Mouse (Mus musculus) hindbrain, embryonic 15.5 days (tissue): ENCODE data around the gene Spata2. TPM values are rescaled to one million over a fixed set of nuclear protein-coding genes. Genes with fewer than 3 reads are reported as not detected.

Source experiments
- ATAC-seq: fragments of 200-750 bp; cut with Nextera tagmentation; 2 replicates; pipeline ENCODE4 v1.8.0; 2017; ENCODE audit warnings: low read depth, moderate number of reproducible peaks, moderate TSS enrichment; ENCODE audit not compliant: low FRiP score
- H3K27ac ChIP-seq: fragments of 300-500 bp; sonication (generic); replicated peaks from 2 replicates; pipeline ENCODE4 v1.5.1; 2015; ENCODE audit warnings: mild to moderate bottlenecking, inconsistent platforms
- H3K27me3 ChIP-seq: fragments of 300-500 bp; sonication (generic); 2 replicates; pipeline ENCODE4 v1.6.1; 2015; ENCODE audit warnings: control low read depth, inconsistent platforms
- H3K36me3 ChIP-seq: fragments of 300-500 bp; sonication (generic); 2 replicates; pipeline ENCODE4 v1.6.1; 2015; ENCODE audit warnings: control low read depth, inconsistent platforms
- H3K4me1 ChIP-seq: fragments of 300-500 bp; sonication (generic); replicated peaks from 2 replicates; pipeline ENCODE4 v1.6.1; 2015; ENCODE audit warnings: control low read depth, inconsistent platforms
- H3K4me2 ChIP-seq: fragments of 300-500 bp; sonication (generic); 2 replicates; pipeline ENCODE4 v1.6.1; 2015; ENCODE audit warnings: moderate library complexity, mild to moderate bottlenecking, inconsistent platforms
- H3K4me3 ChIP-seq: fragments of 300-500 bp; sonication (generic); 2 replicates; pipeline ENCODE4 v1.5.1; 2015; ENCODE audit warnings: mild to moderate bottlenecking, inconsistent platforms
- H3K9ac ChIP-seq: fragments of 300-500 bp; sonication (generic); 2 replicates; pipeline ENCODE4 v1.6.1; 2015; ENCODE audit warnings: inconsistent platforms
- H3K9me3 ChIP-seq: fragments of 300-500 bp; sonication (generic); 2 replicates; pipeline ENCODE4 v1.6.1; 2016; ENCODE audit warnings: control low read depth, inconsistent platforms
- WGBS: fragments of 180-500 bp; shearing (Covaris S2); methylation state at CpG from one replicate; pipeline ENCODE4 v1.1.7; 2015; 5-methylcytosine and 5-hydroxymethylcytosine counted together
- polyA plus RNA-seq: library from polyadenylated mRNA; unstranded; fragments of >200 nt; fragmentation: Nextera tagmentation; extraction: Ambion mirVana; gene quantifications from 2 replicates; pipeline ENCODE4 v1.2.1, GENCODE M21; 2015

Gene Spata2
- polyA plus RNA-seq, 1 experiment from 2014 or later = 33.4 TPM

DNA sequence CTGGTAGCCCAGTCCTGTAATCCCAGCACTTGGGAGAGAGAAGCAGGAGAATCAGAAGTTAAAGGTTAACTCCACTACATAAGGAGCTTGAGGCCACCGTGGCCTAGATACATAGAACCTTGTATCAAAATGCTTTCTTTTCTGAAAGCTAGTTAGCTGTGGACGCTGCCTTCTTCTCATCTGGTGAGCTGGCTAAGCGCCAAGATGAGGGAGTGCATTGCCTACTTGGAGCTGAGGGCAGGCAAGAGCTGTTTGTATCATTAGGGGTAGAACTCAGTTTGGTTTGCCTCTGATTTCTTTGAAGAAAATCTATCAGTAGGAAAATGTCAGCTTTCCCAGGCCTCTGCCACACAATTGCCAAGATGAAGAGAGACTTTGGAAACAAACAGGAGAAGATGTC lies 38.9 kb downstream of the Spata2 start:
- peaks cover 14% of the 10 kb centered on the region; the same call in 1 of the 2 replicates for H3K36me3 ChIP-seq
- H3K27me3 ChIP-seq = no peaks in the 10 kb centered on the region
- ATAC-seq = no peak
- no peaks in the 10 kb centered on the region for H3K4me1 ChIP-seq
- no peak overlapping the region for H3K27ac ChIP-seq
- H3K4me2 ChIP-seq = no peak overlapping the region
- WGBS = 71% methylated on average over 3 of the region's 3 CpGs
- H3K9me3 ChIP-seq = no peaks in the 10 kb centered on the region
- H3K9ac ChIP-seq = no peak overlapping the region
- H3K4me3 ChIP-seq = no peak overlapping the region

DNA sequence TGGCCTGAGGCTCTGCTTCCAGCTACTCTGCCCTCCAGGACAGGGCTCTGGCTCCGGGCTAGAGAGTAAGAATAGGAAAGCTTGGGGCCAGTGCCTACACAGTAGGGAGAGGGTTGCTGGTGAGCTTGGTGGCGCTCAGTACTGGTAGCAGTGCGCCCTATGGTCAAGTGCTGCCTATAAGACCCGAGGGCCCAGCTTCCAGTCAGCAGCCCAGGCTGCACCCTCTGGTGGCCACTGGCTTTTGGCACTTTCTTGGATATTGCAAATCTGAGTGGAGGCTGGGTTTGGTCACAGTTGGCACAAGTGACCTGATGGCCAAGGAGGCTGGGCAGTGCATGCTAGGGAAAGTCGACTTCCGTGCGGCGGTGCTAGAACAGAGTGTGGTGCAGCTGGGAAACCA lies 42.0 kb downstream of the Spata2 start:
- WGBS = 93% methylated on average over 8 of the region's 8 CpGs
- H3K4me3 ChIP-seq = no peak overlapping the region
- H3K9ac ChIP-seq = no peak overlapping the region
- peaks cover 23% of the 10 kb centered on the region; the same call in 1 of the 2 replicates for H3K36me3 ChIP-seq
- no peak overlapping the region for H3K4me2 ChIP-seq
- H3K4me1 ChIP-seq = no peaks in the 10 kb centered on the region
- no peaks in the 10 kb centered on the region for H3K27me3 ChIP-seq
- ATAC-seq = no peak
- no peak overlapping the region for H3K27ac ChIP-seq
- H3K9me3 ChIP-seq = no peaks in the 10 kb centered on the region

DNA sequence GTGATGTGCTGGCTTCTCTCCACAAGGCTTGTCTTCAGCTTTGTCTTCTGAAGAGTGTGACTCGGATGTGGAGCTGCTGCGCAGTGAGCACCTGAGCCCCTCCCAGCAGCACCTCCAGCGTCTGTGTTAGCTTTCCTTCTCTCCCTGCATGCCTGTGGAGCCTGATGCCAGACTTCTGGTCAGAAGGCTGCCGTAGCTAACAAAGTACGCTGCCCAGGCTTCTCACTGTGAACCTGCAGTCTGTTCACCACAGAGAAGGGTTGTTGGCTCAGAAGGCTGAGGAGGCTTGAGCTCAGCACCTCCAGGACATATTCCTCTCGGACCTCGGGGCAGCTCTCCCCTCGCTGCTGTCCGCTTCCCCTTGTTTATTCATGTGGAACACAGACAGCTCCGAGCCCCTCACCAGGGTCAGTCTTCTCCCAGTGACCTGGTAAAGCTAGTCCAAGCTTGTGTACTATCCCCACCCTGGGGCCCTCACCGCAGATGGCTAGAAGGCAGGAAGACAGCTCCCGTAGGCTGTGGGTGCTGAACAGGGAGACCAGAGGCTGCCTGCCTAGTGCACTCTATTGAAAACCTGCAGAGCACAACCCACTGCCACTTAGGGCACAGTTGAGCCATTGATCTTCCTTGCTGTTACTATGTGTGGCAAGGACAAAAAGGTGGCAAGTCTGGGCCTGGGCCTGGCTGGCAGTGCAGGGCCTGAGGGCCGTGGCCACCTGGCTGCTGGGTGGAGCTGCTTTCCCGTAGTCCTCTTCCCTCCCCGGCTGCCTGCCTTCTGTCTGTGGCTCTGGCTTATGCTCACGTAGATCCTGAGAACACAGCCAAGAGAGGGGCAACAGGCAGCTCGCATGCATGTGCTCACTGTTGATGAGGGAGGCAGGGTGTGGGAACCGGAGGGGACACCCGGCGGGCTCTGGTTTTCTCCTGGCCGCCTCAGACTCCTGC lies 43.1 kb downstream of the Spata2 start:
- H3K4me1 ChIP-seq = no peaks in the 10 kb centered on the region
- no peaks in the 10 kb centered on the region for H3K9me3 ChIP-seq
- H3K9ac ChIP-seq = no peak overlapping the region
- H3K27me3 ChIP-seq = no peaks in the 10 kb centered on the region
- no peak overlapping the region for H3K4me3 ChIP-seq
- H3K36me3 ChIP-seq = peaks cover 23% of the 10 kb centered on the region; the same call in 1 of the 2 replicates
- H3K4me2 ChIP-seq = no peak overlapping the region
- no peak overlapping the region for H3K27ac ChIP-seq
- no peak for ATAC-seq
- WGBS = 89% methylated on average over 21 of the region's 21 CpGs

DNA sequence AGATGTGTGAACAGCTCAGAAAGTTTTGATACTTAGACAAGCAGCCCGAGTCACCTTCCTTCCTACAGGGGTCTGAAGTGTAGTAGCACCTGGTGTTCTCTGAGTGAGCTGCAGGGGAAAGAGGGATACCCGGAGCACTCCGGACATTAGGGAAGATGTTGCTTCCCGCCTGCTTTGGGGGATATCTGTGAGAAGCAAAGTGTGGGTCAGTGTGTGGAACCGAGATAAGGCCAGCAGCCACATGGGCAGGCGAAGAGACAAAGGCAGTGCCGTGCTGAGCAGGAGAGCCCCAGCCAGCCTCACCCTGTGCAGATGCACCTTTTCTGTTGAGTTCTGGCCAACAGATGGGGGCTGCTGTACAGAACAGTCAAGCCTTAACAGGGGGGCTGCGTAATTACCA lies 45.1 kb downstream of the Spata2 start:
- Histone ChIP-seq H3K27ac (no peak overlapping the region), H3K4me3 (no peak overlapping the region), H3K36me3 (peaks cover 23% of the 10 kb centered on the region), H3K27me3 (no peaks in the 10 kb centered on the region), H3K4me1 (no peaks in the 10 kb centered on the region), H3K4me2 (no peak overlapping the region), H3K9me3 (no peaks in the 10 kb centered on the region), H3K9ac (no peak overlapping the region)
- no peak for ATAC-seq
- WGBS = 86% methylated on average over 8 of the region's 8 CpGs

DNA sequence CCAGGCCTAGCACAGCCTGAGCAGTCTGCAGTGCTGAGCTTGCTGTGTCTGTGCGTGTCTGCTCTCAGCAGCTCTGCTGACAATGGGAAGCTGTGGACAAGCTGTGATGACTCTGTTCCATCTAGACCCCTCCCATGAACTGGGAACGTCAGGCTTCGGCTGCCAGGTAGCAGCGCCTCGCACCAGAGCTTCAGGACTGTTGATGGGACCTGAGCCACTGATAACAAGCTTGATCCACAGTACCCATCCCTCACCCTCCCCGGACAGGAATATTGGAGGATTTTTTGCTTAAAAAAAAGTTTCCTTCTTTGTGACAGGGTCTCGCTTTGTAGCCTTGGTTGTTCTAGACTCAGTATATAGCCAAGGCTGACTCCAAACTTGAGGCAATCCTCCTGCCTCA lies 45.5 kb downstream of the Spata2 start:
- Histone ChIP-seq H3K27ac (no peak overlapping the region), H3K27me3 (no peaks in the 10 kb centered on the region), H3K36me3 (peaks cover 28% of the 10 kb centered on the region), H3K4me1 (no peaks in the 10 kb centered on the region), H3K9me3 (no peaks in the 10 kb centered on the region), H3K9ac (no peak overlapping the region), H3K4me2 (no peak overlapping the region), H3K4me3 (no peak overlapping the region)
- 92% methylated on average over 7 of the region's 7 CpGs for WGBS
- no peak for ATAC-seq

DNA sequence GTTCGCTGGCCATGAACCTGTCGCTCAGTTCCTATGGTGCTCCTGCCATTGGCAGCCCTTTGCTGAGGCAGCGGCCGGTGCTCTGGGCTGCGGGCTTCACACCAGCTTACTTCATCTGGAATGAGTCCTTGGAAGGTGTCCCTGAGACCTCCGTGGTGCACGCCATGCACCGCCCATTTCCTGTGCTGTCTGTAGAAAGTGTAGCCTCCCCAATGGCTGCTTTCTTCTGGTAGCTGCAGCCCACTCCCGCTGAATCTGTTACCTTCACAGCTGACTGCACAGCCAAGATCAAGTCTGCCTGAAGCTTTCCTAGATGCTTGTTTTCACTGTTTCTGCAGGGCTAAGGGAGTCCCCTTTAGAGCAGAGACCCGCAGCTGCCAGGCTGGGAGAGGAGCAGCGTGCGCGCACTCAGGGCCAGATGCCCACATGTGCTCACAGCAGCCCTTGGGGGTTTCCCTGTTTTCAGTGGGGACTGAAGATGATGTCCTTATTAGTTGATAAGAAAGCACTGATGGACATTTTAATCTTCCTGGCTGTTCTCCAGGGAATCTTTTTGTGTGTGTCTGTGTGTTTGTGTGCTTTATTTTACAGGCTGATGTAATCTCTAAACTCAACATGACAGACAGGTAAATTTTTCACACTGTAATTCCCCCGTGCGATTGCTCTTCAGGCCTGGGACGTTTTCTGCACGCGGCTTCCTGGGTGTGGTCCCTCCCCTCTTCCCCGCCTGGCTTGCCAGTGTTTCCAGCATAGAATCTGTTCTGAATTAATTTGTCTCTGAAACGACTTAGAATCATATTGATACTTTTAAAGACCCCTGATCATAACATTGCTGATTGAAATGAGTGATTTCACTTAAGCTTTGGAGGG lies 46.5 kb downstream of the Spata2 start:
- Histone ChIP-seq H3K9me3 (no peaks in the 10 kb centered on the region), H3K27ac (peak overlapping the region; percentile 69), H3K27me3 (no peaks in the 10 kb centered on the region), H3K36me3 (peaks cover 34% of the 10 kb centered on the region), H3K9ac (no peak overlapping the region), H3K4me1 (no peaks in the 10 kb centered on the region), H3K4me3 (no peak overlapping the region), H3K4me2 (no peak overlapping the region)
- 0 out of 2 replicates have a peak, but pooled peaks have one; percentile 54 for ATAC-seq
- 73% methylated on average over 20 of the region's 20 CpGs for WGBS

DNA sequence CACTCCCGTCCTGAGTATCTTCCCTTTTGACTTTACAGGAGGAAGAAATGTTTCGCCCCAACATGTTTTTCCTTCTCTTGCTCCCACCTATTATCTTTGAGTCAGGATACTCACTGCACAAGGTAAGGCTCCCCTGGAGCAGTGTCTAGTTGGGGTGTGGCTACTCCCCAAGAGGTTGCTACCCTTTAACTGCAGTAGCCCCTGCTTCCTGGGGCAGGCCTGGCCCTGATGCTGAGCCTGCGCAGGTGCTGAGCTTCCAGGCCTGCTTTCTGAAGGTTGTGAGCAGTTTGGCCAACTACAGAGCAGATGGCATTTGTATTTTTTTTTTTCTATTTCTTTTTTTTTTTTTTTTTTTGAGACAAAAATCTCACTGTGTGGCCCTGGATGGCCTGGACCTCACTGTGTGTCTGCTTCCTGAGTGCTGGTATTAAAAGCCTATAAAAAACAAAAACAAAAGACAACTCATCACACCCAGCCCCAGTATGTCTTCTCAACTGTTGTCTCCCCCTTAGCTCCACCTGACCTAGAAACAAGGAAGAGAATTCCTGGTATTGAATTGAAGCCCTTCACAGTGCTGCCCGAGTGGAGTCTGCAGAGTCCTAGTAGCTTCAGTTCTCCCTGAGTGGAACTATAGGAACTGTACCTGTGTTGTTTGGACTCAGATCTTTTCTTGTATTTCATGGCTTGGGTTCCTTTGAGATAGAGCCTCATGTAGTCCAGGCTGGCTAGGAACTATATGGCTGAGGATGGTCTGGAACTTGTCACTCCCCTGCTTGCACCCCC lies 49.1 kb downstream of the Spata2 start:
- Histone ChIP-seq H3K27ac (no peak overlapping the region), H3K36me3 (peaks cover 39% of the 10 kb centered on the region), H3K9me3 (no peaks in the 10 kb centered on the region), H3K27me3 (no peaks in the 10 kb centered on the region), H3K4me2 (no peak overlapping the region), H3K9ac (no peak overlapping the region), H3K4me3 (no peak overlapping the region), H3K4me1 (no peaks in the 10 kb centered on the region)
- ATAC-seq = no peak
- WGBS = 95% methylated on average over 4 of the region's 4 CpGs

DNA sequence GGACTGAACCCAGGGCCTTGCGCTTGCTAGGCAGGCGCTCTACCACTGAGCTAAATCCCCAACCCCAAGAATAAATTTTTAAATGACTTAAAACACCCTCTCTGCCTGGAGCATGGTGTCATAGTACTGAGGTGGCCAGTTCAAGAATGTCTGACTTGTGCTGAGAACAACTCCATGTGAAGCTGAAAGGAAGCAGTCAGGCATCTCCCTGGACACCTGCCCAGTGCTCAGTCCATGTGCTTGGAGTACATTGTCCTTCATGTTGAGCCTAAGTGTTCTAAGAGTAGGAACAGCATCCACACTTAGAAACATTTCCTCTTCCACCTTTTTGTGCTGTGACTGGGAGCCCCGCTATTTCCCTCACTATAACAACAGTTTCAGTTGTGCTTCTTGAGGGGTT lies 53.3 kb downstream of the Spata2 start:
- H3K9ac ChIP-seq = no peak overlapping the region
- H3K36me3 ChIP-seq = peaks cover 30% of the 10 kb centered on the region
- no peak overlapping the region for H3K4me3 ChIP-seq
- no peaks in the 10 kb centered on the region for H3K27me3 ChIP-seq
- H3K9me3 ChIP-seq = no peaks in the 10 kb centered on the region
- no peak overlapping the region for H3K27ac ChIP-seq
- 95% methylated on average over 3 of the region's 3 CpGs for WGBS
- no peaks in the 10 kb centered on the region for H3K4me1 ChIP-seq
- no peak for ATAC-seq
- no peak overlapping the region for H3K4me2 ChIP-seq

DNA sequence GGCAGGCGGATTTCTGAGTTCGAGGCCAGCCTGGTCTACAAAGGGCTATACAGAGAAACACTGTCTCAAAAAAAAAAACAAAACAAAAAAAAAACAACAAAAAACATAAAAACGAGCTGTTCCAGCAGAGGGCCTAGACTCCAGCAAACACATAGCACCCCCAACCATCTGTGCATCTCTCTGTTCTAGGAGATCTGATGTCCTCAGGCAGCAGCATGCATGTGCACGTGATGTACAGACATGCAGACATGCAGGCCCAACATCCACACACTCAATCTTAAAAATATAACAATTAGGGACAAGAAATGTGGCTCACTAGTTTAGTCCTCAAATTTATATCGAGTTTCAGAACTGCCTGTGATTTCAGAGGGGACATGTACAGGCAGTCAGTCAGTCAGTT lies 56.3 kb downstream of the Spata2 start:
- H3K9me3 ChIP-seq = no peaks in the 10 kb centered on the region
- H3K4me2 ChIP-seq = no peak overlapping the region
- 90% methylated on average over 5 of the region's 5 CpGs for WGBS
- ATAC-seq = no peak
- no peaks in the 10 kb centered on the region for H3K4me1 ChIP-seq
- H3K36me3 ChIP-seq = peaks cover 11% of the 10 kb centered on the region
- H3K27ac ChIP-seq = no peak overlapping the region
- H3K27me3 ChIP-seq = no peaks in the 10 kb centered on the region
- no peak overlapping the region for H3K4me3 ChIP-seq
- no peak overlapping the region for H3K9ac ChIP-seq

DNA sequence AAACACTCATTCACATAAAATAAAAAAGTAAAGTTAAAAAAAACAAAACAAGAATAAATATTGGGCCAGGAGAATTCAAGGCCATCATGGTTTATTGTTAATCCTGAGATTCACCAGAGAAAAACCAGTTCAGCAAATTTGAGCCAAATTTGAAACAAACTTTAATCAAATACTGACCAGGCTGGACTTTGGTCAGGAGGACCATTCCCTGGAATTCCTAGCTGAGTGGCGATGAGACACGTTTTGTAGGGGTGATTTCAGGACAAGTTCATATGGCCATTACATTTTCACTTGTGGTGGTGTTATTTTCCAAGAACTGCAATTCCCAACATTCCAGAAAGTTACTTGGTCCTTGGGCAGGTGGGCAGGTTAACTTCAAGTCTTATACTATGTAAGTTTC lies 57.1 kb downstream of the Spata2 start:
- Histone ChIP-seq H3K36me3 (peaks cover 5% of the 10 kb centered on the region; the same call in 1 of the 2 replicates), H3K9me3 (no peaks in the 10 kb centered on the region), H3K4me3 (no peak overlapping the region), H3K4me1 (no peaks in the 10 kb centered on the region), H3K4me2 (no peak overlapping the region), H3K9ac (no peak overlapping the region), H3K27me3 (no peaks in the 10 kb centered on the region), H3K27ac (no peak overlapping the region)
- ATAC-seq = no peak
- 98% methylated on average over 2 of the region's 2 CpGs for WGBS

DNA sequence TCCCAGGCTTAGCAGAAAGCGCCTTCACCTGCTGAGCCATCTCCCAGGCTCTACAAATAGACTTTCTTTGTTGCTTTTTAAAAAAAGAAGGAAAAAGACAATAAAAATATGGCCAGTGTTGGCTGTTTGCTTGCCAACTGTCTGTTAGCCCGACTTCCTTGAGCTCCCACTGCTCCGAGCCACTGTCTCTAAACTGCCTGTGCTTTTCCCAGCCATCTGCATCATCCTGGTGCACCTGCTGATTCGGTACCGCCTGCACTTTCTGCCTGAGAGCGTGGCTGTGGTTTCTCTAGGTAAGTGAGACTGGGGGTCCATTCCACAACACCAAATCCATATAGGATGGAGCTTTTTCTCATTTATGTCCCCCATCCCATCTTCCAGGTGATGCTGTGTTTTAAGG lies 58.1 kb downstream of the Spata2 start:
- peaks cover 4% of the 10 kb centered on the region; the same call in 1 of the 2 replicates for H3K36me3 ChIP-seq
- ATAC-seq = no peak
- H3K4me3 ChIP-seq = no peak overlapping the region
- no peak overlapping the region for H3K9ac ChIP-seq
- no peak overlapping the region for H3K27ac ChIP-seq
- no peaks in the 10 kb centered on the region for H3K9me3 ChIP-seq
- H3K27me3 ChIP-seq = no peaks in the 10 kb centered on the region
- no peak overlapping the region for H3K4me2 ChIP-seq
- no peaks in the 10 kb centered on the region for H3K4me1 ChIP-seq
- WGBS = 92% methylated on average over 6 of the region's 6 CpGs
